Mouse (Mus musculus): Measurements from ENCODE around the gene Rheb.
"Not testable (repeated sequence)": the region's sequence is repeated elsewhere in the genome, so short reads cannot be mapped to it uniquely, and the experiment has no call there.

The Rheb gene

GRCm38 (mm10) chr5:24842274-24843102, at the start of gene Rheb:
TSS of gene Rheb (minus strand) at chr5:24842624.
- DNase-seq, result peak; percentile 99

DNA sequence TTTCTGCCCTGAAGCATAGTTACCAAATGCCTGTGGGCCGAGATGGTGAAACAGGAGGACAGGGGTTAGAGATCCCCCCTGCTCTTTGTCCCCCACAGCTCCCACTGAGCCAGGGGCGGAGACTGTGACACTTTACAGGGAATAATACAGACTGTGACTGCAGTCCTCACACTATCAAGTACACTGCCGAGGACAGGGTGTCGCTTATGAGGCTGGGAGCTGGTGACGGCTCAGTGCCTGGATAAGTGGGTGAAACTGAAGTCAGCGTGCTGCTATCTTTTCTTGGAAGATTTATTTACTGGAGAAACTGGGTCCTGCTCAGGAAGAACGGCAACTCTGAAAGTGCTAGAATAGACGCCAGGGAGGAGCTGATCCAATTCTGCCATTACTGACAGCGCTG, 47.4 kb upstream of the Rheb start:
- DNase-seq, result no peak

GRCm38 (mm10) chr5:24888874-24889591, 46.6 kb upstream of the Rheb start:
- no peak for DNase-seq

DNA sequence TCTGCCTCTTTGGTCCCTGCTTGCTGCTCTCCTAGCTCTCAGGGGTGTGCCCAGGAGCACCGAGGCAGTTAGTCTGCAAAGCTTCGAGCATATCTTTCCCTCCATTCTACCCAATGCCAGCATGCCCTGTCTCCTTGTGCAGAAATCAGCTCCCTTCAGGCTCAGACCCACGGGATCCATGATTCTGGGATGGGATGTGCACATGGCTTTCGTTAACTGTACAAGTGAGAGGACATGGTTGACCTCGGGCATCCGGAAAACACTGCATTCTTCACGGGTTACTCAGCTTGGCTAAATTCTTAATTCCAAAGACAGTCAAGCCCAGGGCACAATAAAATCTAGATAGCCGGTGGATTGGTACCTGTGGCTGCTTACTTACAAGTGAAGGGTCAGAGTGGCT, 44.8 kb upstream of the Rheb start:
- no peak for DNase-seq

DNA sequence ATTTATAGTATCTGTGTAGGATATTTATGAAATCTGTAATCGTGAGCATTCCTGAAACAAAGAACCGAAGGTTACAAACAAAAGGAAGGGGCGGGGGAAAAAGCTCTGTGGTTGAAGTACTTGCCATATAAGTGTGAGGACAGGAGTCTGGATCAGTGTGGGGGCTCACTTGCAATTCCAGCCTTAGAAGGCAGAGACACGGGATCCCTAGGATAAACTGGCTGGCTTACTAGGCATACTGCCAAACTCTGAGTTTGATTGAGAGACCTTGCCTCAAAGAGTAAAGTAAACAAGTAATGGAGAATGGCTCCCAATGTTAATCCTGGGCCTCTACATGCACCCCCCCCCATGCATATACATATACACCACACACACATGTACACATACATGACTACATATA, 36.3 kb upstream of the Rheb start:
- DNase-seq, result no peak

- no peak for DNase-seq
Measured at GRCm38 (mm10) chr5:24877836-24878624, 35.6 kb upstream of the Rheb start.

DNA sequence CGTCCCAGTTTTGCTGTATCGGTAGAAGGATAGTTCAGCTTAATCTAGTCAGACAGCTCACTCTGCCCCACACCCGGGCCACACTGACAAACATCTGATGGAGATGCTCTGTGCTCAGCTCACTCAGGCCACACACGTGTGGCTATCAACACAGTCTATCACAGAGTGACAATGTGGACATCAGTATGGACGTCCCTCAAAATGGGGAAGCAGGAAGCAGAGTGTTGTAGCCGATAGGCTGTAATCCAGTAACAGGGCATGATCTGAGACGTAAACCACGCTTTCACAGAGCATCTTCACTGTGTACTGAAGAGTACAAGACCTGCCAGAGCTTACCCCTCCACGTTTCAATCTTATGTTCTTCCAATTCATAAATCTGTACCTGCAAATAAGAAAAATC, 34.2 kb upstream of the Rheb start:
- no peak for DNase-seq

- DNase-seq, result peak; percentile 98
Measured at GRCm38 (mm10) chr5:24874111-24874510, 31.7 kb upstream of the Rheb start.

- DNase-seq, result no peak
Measured at GRCm38 (mm10) chr5:24873221-24873620, 30.8 kb upstream of the Rheb start.

DNA sequence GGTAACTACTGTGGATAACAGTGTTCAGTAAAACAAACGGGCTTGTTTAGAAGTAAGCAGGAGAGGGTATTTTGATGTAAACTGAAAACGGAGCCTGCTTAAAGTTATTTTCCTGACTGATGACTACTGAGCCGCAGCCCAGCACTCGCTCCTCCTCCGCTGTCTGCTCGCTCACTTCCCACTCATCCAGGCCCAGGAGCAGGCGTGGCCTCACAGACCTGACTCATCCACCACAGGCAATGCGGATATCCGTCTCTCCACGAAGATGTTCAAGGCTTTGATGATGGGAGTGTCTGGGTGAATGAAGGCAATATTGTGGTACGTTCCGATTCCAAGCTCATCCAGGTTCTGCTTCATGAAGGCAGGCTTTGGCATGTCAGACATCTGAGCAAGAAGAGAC, 28.9 kb upstream of the Rheb start:
- no peak for DNase-seq

DNA sequence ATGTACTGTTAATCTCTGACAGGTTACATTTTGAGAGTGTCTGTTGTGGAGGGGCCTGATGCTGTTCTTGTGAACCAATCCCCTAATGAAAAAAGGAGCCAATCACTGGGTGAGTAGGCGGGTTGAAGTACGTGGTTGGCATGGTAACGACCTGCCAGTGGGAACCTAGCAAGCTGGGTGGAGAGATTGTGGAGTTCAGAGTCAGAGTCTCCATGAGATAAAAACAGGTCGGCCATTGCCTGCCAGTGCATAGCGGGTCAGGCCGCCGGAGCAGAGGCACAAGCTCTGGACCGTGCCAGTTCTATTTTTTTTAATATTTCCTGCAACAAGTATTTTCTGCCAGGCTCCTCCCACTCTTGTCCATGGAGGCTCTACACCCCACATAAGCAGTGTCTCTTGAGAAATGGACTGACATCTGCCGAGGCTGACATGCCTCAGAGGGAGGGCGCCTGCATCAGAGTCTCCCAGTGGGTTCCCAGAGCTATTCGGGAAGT, 27.4 kb upstream of the Rheb start:
- no peak for DNase-seq

- DNase-seq, result no peak
Measured at GRCm38 (mm10) chr5:24863804-24864203, 21.4 kb upstream of the Rheb start.

DNA sequence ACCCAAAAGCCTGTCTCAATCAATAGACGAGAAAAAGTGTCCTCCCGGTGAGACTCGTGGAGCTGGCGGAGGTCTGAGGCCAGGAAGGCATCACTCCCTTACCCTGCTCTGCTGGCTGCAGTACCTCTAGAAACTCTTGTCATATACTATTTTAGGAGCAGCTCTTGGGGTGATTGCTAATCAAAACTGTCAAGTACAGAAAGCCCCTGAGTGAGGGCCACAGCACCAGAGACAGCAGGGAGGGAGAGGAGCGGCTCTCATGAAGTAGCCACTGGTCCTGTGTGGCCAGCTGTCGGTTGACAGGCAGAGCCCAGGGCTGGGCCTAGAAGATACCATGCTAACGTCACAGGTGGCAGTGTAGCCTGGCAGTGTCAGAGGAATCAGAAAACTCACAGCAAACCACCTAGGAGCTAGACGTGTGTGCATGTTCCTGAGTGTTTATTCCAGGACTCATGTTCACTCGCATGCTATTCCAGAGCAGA, 19.1 kb upstream of the Rheb start:
- no peak for DNase-seq

DNA sequence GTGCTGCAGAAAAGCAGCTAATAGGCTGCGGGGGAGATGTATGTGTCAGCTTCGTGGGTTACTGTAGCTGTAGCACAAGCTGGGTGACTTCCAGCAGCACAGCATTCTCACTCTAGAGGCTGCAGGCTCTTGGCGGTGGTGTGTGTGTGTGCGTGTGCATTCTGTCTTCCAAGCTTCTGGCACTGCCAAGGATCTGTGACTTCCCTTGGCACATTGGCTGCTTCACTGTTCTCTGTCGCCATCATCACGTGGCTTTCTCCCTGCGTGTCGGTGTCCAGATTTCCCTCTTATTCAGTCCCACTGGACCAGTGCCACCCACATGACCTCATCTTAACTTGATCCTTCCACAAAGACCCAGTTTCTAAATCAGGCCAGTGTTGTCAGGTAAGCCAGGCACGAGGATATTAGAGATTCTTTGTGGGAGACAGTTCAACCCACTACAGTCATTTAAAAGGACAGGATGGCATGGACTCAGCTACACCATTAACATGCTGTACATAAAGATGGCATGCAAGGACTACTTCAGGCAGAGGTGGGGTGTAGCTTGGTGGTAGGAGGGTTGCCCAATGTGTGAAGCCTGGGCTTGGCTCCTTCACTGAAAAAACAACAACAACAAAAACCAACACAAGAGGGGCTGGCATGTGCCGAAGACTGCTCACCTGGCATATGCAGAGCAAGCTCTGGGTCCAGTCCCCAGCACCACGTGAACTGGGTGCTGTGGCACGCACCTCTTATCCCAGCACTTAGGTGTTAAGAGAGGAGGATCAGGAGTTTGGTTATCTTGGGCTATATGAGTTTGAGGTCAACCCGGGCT, 18.4 kb upstream of the Rheb start:
- peak; percentile 97 for DNase-seq

- no peak for DNase-seq
Measured at GRCm38 (mm10) chr5:24859771-24860540, 17.5 kb upstream of the Rheb start.

DNA sequence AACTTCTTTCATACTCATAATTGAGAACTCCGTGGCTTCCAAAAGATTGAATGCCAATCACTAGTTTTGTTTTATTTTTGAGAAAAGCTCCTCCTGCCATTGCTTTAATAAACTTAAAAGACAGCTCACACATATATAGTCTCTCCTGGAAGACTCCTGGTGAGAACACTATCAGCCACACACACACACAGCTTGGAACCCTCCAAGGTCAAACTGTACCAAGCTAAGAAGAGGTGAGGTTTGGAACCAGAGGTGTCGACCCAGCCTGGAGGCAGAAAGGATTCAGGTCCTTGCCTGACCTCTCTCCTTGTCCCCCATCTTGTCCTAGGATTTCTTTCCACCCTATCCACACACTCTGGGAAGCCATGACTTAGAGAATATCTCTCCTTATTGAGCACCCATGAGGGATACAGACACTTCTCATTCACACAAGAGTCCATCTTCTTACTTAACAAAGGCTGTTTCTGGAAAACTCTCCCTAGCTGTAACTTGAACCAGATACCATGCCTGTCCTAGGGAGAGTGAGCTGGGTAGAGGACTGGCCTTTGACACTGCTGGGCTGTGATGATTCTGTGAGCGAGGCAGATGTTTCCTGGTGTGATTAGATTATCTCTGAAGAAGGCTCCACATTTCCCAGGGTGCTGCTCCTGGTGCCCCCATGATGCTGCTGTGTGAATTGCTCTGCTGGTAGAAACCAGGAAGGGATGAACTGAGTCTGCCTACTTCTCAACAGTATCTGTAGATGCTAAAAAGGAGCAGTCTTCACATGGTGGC, 12.6 kb upstream of the Rheb start:
- no peak for DNase-seq

DNA sequence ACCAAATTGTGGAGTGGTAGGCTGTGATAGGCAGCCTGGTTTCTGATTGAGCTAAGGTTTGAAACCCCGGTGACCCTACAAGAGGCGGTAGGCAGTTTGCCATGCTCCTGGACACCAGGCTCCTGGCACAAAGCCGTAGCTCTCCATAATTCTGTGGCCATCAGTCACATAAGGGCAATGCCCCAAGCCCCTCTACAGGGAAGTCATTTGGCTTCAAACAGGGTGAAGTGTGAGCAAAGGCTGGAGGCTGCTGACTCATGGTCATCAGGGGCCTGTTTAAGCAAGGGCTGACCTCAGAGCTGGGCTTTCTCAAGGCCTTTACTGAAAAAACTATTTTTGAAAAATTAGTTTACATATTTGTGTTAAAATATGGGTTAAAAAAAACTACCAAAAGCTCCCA, 11.8 kb upstream of the Rheb start:
- DNase-seq, result no peak

DNA sequence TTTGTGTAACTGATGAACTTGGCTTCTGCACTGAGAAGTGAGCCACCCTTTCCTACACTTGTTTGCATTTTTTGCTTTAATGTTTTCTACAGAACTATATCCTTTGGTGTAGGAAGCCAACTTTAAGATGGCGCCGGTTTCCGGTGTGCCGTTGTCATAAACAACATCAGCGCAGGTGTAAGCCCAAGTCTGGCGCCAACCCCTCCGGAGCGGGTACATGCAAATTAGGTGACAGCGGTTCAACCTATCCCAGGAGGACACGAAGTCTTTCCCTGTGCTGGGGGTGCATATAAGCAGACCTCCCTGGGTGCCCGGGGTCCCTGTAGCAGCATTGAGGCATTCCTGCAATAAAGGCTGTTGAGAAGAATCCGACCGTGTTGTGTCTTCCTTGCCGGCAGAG, 5.8 kb upstream of the Rheb start:
- not testable (repeated sequence) for DNase-seq

DNA sequence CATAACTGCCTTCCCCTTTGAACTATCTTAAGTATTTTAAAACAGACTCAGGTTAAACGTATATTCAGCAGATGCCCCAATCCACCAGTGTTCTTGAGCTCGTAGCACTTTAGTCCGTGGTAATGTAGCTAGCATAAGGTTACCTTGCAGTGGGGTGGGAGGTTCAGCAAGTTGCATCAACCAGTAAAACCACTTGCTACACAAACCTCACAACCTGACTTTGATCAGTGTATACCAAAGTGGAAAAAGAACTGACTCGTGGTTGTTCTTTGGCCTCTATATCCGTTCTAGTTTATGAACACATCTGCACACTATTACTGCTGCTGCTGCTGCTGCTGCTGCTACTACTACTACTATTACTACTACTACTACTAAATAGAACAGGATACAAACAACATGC, 1.4 kb upstream of the Rheb start:
- no peak for DNase-seq

DNA sequence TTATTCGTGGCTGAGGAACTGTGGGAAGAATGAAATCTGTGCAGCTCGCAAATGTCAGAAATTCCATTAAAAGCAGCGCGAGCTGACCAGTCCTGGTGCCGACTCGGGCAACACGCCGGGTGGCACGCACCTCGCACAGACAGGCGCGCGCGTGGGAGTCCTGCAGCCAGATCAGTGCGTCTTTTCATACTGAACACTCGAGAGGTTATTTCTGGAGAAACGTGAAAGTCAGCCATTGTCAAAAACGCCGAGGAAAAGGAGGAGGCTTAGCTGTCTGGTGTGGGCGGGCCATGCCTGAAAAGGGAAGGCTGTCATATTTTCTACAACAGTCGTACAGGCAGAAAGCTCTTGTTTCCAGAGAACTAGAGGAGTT, 665 bp upstream of the Rheb start:
- DNase-seq, result no peak

All from cerebellum, adult 9-10 months (tissue).